Mouse (Mus musculus): Measurements from ENCODE around the gene Fam160a1. TPM values are rescaled to one million over a fixed set of nuclear protein-coding genes. Genes with fewer than 3 reads are reported as not detected.

Fam160a1 gene
- 5.0 and 5.1 TPM in 2 replicates for polyA plus RNA-seq (2015; fragmentation: Nextera tagmentation; extraction: Ambion mirVana)

DNA sequence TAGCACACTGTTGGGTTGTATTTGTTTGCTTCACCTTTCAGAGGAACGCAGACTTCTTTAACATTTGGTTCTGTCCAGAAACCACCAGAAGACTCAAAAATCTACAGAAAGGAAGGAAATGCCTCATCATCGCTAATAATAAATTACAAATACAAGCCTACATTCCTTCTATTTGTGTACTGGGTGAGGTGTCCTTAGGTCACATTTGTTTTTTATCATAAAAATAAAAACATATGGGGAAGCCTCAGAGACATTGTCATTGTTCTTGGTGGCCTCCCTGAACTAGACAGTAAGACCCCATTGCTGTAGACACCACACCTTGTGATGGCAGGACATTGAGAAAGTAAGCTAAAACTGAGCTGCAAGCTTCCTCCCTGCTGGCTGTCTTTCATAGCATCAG is at the start of gene Fam160a1:
Gene Fam160a1, minus strand, starts transcription at position 101 of the 400 bp plus-strand sequence.
- Histone ChIP-seq H3K9me3 (replicated peaks) (no peaks in the 10 kb centered on the region), H3K9ac (no peak within 1 kb of the TSS), H3K36me3 (no peaks in the 10 kb centered on the region), H3K4me3 (replicated peaks) (no peak within 1 kb of the TSS), H3K4me1 (peaks cover 11% of the 10 kb centered on the region), H3K27ac (no peak within 1 kb of the TSS), H3K4me2 (no peak within 1 kb of the TSS), H3K27me3 (no peaks in the 10 kb centered on the region)
- ATAC-seq (replicated peaks; ENCODE audit: low FRiP score) = no peak
- 78% methylated on average over 2 of the region's 2 CpGs for WGBS

DNA sequence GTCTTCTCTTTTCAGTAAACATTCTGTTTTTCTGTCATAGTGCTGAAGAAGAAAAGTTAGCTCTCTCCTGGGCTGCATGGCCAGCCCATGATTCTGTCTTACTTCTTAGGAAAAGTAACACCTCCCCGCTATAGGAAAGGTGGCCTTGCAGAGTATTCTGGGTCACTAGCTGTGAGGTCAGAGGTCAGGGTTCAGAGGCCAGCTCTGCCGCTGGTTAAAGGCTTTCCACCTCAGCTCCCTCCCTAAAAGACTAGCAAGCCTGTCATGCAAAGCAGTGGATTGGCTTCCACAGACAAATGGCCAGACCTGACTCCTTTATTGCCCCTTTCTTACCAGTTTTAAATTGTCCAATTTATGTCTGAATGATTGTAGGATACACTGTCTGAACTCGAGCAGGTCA is 46.9 kb upstream of the Fam160a1 start:
- H3K4me2 ChIP-seq = no peak overlapping the region
- 14% methylated on average over 3 of the region's 3 CpGs for WGBS
- no peaks in the 10 kb centered on the region for H3K9me3 ChIP-seq (replicated peaks)
- no peak overlapping the region for H3K4me3 ChIP-seq (replicated peaks)
- H3K27me3 ChIP-seq = no peaks in the 10 kb centered on the region
- no peaks in the 10 kb centered on the region for H3K36me3 ChIP-seq
- H3K4me1 ChIP-seq = peaks cover 4% of the 10 kb centered on the region; the same call in 1 of the 2 replicates
- no peak overlapping the region for H3K9ac ChIP-seq
- H3K27ac ChIP-seq = no peak overlapping the region
- no peak for ATAC-seq (replicated peaks; ENCODE audit: low FRiP score)

DNA sequence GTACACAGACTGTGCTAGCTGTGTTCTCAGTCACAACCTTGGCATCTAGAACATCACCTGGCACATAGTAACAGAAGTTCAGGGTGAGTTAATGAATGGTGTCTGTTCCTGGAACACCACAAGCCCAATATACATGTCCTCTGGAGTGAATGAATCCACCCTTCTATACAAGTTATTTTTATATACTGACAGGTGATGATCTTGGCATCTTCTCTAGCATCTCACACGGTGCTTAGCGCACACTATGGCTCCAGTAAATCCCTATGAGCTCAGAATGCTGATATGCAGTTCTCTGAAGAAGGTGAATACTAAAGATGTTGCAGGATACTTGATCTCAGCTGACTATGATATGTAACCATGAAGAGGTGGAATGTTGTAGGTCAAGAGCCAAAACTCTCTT is 45.8 kb upstream of the Fam160a1 start:
- 90% methylated on average over 2 of the region's 2 CpGs for WGBS
- Histone ChIP-seq H3K4me3 (replicated peaks) (no peak overlapping the region), H3K9me3 (replicated peaks) (no peaks in the 10 kb centered on the region), H3K4me2 (no peak overlapping the region), H3K4me1 (peaks cover 4% of the 10 kb centered on the region; the same call in 1 of the 2 replicates), H3K36me3 (no peaks in the 10 kb centered on the region), H3K27ac (no peak overlapping the region), H3K27me3 (no peaks in the 10 kb centered on the region), H3K9ac (no peak overlapping the region)
- ATAC-seq (replicated peaks; ENCODE audit: low FRiP score) = no peak

- no peak overlapping the region for H3K4me2 ChIP-seq
- WGBS = 87% methylated on average over 5 of the region's 5 CpGs
- no peak overlapping the region for H3K9ac ChIP-seq
- H3K27me3 ChIP-seq = no peaks in the 10 kb centered on the region
- H3K36me3 ChIP-seq = no peaks in the 10 kb centered on the region
- no peak overlapping the region for H3K27ac ChIP-seq
- H3K4me1 ChIP-seq = peaks cover 4% of the 10 kb centered on the region; the same call in 1 of the 2 replicates
- no peak overlapping the region for H3K4me3 ChIP-seq (replicated peaks)
- H3K9me3 ChIP-seq (replicated peaks) = no peaks in the 10 kb centered on the region
- no peak for ATAC-seq (replicated peaks; ENCODE audit: low FRiP score)
Measured at GRCm38 (mm10) chr3:85860996-85861395, 43.9 kb upstream of the Fam160a1 start.

- no peak overlapping the region for H3K4me2 ChIP-seq
- ATAC-seq (replicated peaks; ENCODE audit: low FRiP score) = no peak
- WGBS = 60% methylated on average over 6 of the region's 6 CpGs
- no peak overlapping the region for H3K4me3 ChIP-seq (replicated peaks)
- peaks cover 4% of the 10 kb centered on the region; the same call in 1 of the 2 replicates for H3K4me1 ChIP-seq
- no peak overlapping the region for H3K27ac ChIP-seq
- no peaks in the 10 kb centered on the region for H3K36me3 ChIP-seq
- no peaks in the 10 kb centered on the region for H3K27me3 ChIP-seq
- H3K9ac ChIP-seq = no peak overlapping the region
- no peaks in the 10 kb centered on the region for H3K9me3 ChIP-seq (replicated peaks)
Measured at GRCm38 (mm10) chr3:85859311-85859710, 42.2 kb upstream of the Fam160a1 start.

GRCm38 (mm10) chr3:85858140-85859135 is 41.3 kb upstream of the Fam160a1 start:
- H3K4me3 ChIP-seq (replicated peaks) = no peak overlapping the region
- no peaks in the 10 kb centered on the region for H3K36me3 ChIP-seq
- no peaks in the 10 kb centered on the region for H3K27me3 ChIP-seq
- no peak overlapping the region for H3K27ac ChIP-seq
- WGBS = 62% methylated on average over 11 of the region's 11 CpGs
- no peak for ATAC-seq (replicated peaks; ENCODE audit: low FRiP score)
- no peak overlapping the region for H3K4me2 ChIP-seq
- H3K4me1 ChIP-seq = no peaks in the 10 kb centered on the region; the same call in 1 of the 2 replicates
- no peak overlapping the region for H3K9ac ChIP-seq
- H3K9me3 ChIP-seq (replicated peaks) = no peaks in the 10 kb centered on the region

DNA sequence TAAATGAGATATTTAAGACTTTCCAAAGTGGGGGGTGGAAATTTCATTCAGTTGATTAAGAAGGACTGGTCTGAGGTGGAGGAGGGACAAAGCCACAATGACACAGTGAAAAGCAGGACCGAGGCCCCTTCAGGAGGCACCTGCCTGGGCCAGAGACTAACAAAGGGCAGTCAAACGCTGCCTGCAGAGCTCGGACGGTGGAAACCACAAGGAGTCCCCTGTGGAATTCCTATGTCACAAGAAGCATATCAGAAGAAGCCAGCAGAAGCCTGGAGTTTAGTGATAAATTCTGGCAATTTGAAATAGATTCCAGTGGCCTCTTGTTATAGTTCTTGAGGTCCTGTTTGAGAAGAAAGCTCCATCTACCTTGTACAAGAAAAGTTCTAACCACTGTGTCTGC is 40.0 kb upstream of the Fam160a1 start:
- H3K36me3 ChIP-seq = no peaks in the 10 kb centered on the region
- H3K4me3 ChIP-seq (replicated peaks) = no peak overlapping the region
- H3K27ac ChIP-seq = no peak overlapping the region
- no peak for ATAC-seq (replicated peaks; ENCODE audit: low FRiP score)
- H3K9me3 ChIP-seq (replicated peaks) = no peaks in the 10 kb centered on the region
- no peak overlapping the region for H3K4me2 ChIP-seq
- H3K9ac ChIP-seq = no peak overlapping the region
- no peaks in the 10 kb centered on the region; the same call in 1 of the 2 replicates for H3K4me1 ChIP-seq
- H3K27me3 ChIP-seq = no peaks in the 10 kb centered on the region
- WGBS = 51% methylated on average over 4 of the region's 4 CpGs

- no peaks in the 10 kb centered on the region; the same call in 1 of the 2 replicates for H3K4me1 ChIP-seq
- H3K36me3 ChIP-seq = no peaks in the 10 kb centered on the region
- H3K9me3 ChIP-seq (replicated peaks) = no peaks in the 10 kb centered on the region
- H3K27ac ChIP-seq = no peak overlapping the region
- no peak overlapping the region for H3K9ac ChIP-seq
- no peak overlapping the region for H3K4me3 ChIP-seq (replicated peaks)
- ATAC-seq (replicated peaks; ENCODE audit: low FRiP score) = no peak
- no peaks in the 10 kb centered on the region for H3K27me3 ChIP-seq
- WGBS = 84% methylated on average over 5 of the region's 5 CpGs
- H3K4me2 ChIP-seq = no peak overlapping the region
Measured at GRCm38 (mm10) chr3:85855947-85856346, 38.9 kb upstream of the Fam160a1 start.

DNA sequence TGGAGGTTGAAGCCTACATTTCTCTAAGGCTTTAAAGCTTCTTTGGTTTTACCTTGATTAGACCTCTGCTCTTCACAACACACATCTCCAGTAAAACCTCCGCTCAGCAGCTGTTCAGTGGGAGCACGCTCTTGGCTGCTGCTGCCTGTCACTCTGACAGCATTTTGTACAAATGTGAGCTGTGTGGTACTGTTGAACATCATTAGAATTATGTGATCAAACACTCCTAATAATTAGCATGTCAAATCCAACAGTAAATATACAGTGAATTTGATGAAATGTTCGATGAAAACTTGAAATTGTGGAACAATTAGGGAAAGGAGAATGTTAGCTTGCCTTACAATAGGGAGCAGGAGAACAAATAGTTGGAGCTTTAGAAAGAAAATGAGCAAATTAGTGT is 38.0 kb upstream of the Fam160a1 start:
- no peak overlapping the region for H3K4me2 ChIP-seq
- H3K27me3 ChIP-seq = no peaks in the 10 kb centered on the region
- no peaks in the 10 kb centered on the region for H3K9me3 ChIP-seq (replicated peaks)
- H3K4me3 ChIP-seq (replicated peaks) = no peak overlapping the region
- WGBS = 89% methylated on average over 3 of the region's 3 CpGs
- H3K27ac ChIP-seq = no peak overlapping the region
- ATAC-seq (replicated peaks; ENCODE audit: low FRiP score) = no peak
- H3K36me3 ChIP-seq = no peaks in the 10 kb centered on the region
- no peaks in the 10 kb centered on the region; the same call in 1 of the 2 replicates for H3K4me1 ChIP-seq
- no peak overlapping the region for H3K9ac ChIP-seq

GRCm38 (mm10) chr3:85854143-85854542 is 37.1 kb upstream of the Fam160a1 start:
- 95% methylated on average over 6 of the region's 6 CpGs for WGBS
- Histone ChIP-seq H3K9ac (no peak overlapping the region), H3K9me3 (replicated peaks) (no peaks in the 10 kb centered on the region), H3K27me3 (no peaks in the 10 kb centered on the region), H3K36me3 (no peaks in the 10 kb centered on the region), H3K4me3 (replicated peaks) (no peak overlapping the region), H3K4me1 (no peaks in the 10 kb centered on the region; the same call in 1 of the 2 replicates), H3K4me2 (no peak overlapping the region), H3K27ac (no peak overlapping the region)
- no peak for ATAC-seq (replicated peaks; ENCODE audit: low FRiP score)

GRCm38 (mm10) chr3:85853715-85854114 is 36.6 kb upstream of the Fam160a1 start:
- no peak for ATAC-seq (replicated peaks; ENCODE audit: low FRiP score)
- H3K4me3 ChIP-seq (replicated peaks) = no peak overlapping the region
- no peaks in the 10 kb centered on the region for H3K27me3 ChIP-seq
- H3K27ac ChIP-seq = no peak overlapping the region
- no peaks in the 10 kb centered on the region for H3K9me3 ChIP-seq (replicated peaks)
- H3K9ac ChIP-seq = no peak overlapping the region
- WGBS = 86% methylated on average over 4 of the region's 4 CpGs
- H3K36me3 ChIP-seq = no peaks in the 10 kb centered on the region
- no peak overlapping the region for H3K4me2 ChIP-seq
- no peaks in the 10 kb centered on the region; the same call in 1 of the 2 replicates for H3K4me1 ChIP-seq

GRCm38 (mm10) chr3:85850079-85850478 is 33.0 kb upstream of the Fam160a1 start:
- H3K4me2 ChIP-seq = no peak overlapping the region

More at GRCm38 (mm10) chr3:85850079-85850478, 33.0 kb upstream of the Fam160a1 start:
- 83% methylated on average over 1 of the region's 1 CpGs for WGBS
- H3K27me3 ChIP-seq = no peaks in the 10 kb centered on the region
- no peaks in the 10 kb centered on the region for H3K9me3 ChIP-seq (replicated peaks)
- H3K9ac ChIP-seq = no peak overlapping the region
- no peak overlapping the region for H3K27ac ChIP-seq
- H3K4me3 ChIP-seq (replicated peaks) = no peak overlapping the region
- no peak for ATAC-seq (replicated peaks; ENCODE audit: low FRiP score)
- H3K36me3 ChIP-seq = no peaks in the 10 kb centered on the region
- H3K4me1 ChIP-seq = no peaks in the 10 kb centered on the region
